Mouse (Mus musculus): ENCODE measurements around the gene Dtx2. TPM values are rescaled to one million over a fixed set of nuclear protein-coding genes. Genes with fewer than 3 reads are reported as not detected.

Gene Dtx2
- polyA plus RNA-seq, 1 experiment from 2014 or later, result 29.9 TPM

DNA sequence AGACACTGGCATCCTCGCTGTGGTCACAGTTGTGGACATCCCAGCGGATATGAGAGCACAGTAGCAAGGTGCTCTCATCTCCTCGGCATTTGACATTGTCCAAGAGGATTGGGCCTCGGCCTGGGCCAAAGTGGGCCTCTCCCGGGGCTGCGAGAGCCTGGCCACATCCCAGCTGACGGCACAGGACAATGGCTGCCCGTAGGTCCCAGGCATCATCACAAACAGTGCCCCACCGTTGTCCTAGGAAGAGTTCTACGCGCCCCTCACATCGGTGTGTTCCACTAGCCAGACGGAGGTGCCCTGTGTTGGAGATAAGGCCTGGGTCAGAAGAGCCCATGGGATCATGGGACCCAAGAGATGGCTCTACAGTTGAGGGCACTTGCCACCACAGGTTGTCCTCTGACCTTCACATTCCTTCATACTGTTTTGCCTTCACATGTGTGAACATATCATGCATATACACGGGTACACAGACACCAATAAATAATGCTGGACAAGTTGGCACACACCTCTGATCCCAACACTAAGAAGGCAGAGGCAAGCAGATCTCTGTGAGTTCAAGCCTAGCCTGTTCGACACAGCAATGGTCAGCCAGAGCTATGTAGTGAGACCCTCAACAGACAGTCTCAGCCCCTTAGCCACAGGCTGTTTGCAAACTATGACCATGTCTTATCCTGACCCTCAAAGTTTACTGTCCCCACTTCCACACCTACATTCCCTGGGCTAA is 33.5 kb upstream of the Dtx2 start:
- H3K9ac ChIP-seq, result no peak overlapping the region
- no peaks in the 10 kb centered on the region for H3K27me3 ChIP-seq
- no peak overlapping the region for H3K4me3 ChIP-seq (replicated peaks)
- peaks cover 47% of the 10 kb centered on the region for H3K4me1 ChIP-seq
- WGBS, result 96% methylated on average over 15 of the region's 15 CpGs
- H3K4me2 ChIP-seq, result peak overlapping the region; percentile 96
- H3K27ac ChIP-seq, result peak overlapping the region; percentile 97; the same call in 1 of the 2 replicates
- no peaks in the 10 kb centered on the region for H3K9me3 ChIP-seq (replicated peaks)
- no peak for ATAC-seq (replicated peaks; ENCODE audit: low FRiP score)
- no peaks in the 10 kb centered on the region for H3K36me3 ChIP-seq

DNA sequence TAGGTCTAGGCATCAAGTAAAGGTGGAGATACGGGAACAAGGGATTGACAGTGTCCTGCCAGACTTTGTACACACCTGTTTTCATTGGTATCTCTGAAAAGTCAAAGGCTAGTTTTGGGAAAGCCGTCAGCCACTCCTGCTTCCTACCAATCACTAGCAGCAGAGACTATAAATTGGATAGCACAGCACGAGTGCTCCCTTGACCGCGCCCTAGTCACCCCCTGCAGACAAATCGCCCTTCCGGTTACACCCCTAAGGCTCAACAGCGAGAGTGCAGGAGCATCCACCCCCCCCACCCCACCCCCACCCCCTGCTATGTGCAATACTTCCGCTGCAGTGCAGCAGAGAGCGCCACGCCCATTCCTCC is 32.5 kb upstream of the Dtx2 start:
- peak overlapping the region; percentile 96 for H3K4me2 ChIP-seq
- no peaks in the 10 kb centered on the region for H3K27me3 ChIP-seq
- no peaks in the 10 kb centered on the region for H3K9me3 ChIP-seq (replicated peaks)
- H3K4me3 ChIP-seq (replicated peaks), result peak overlapping the region; percentile 64
- under 1% methylated on average over 11 of the region's 11 CpGs for WGBS
- peak overlapping the region; percentile 15 for H3K9ac ChIP-seq
- no peaks in the 10 kb centered on the region for H3K36me3 ChIP-seq
- peak; percentile 75 for ATAC-seq (replicated peaks; ENCODE audit: low FRiP score)
- peak overlapping the region; percentile 97 for H3K27ac ChIP-seq
- peaks cover 40% of the 10 kb centered on the region for H3K4me1 ChIP-seq

DNA sequence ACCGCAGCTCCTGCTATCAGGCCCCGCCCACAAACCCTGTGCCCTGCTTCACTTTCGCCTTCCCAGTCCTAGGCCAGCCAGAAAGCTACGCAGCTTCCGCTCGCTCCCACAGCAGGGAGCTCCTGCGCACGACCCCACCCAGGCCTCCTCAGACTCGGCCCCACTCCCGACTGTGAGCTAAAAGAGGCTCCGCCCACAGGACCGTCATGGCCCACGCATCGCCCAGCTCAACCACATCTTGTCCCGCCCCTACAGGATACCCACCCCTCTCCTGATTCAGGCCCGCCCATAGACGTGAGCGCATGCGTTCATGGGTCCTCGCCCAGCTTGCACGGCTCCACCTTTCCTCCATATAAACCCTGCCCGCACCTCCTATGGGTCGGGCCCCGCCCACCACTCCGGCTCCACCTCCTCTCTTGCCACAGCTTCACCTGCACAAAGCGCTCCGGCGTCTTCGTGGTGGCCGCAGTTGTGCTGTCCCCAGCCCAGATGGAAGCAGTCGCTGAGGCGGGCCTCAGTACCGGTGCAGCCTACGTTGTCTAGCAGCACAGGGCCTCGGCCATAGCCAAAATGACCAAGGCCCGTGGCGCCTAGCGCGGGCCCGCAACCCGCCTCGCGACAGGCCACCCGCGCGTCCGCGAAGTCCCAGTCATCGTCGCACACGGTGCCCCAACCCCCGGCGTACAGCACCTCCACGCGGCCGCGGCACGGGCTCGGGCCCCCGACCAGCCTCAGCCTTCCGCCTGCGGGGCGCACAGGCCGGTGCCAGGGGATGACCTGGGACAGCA is 31.9 kb upstream of the Dtx2 start:
- Histone ChIP-seq H3K4me3 (replicated peaks) (peak overlapping the region; percentile 64), H3K9me3 (replicated peaks) (no peaks in the 10 kb centered on the region), H3K9ac (peak overlapping the region; percentile 91), H3K36me3 (no peaks in the 10 kb centered on the region), H3K27me3 (no peaks in the 10 kb centered on the region), H3K4me2 (peak overlapping the region; percentile 96), H3K27ac (peak overlapping the region; percentile 97), H3K4me1 (peaks cover 37% of the 10 kb centered on the region)
- ATAC-seq (replicated peaks; ENCODE audit: low FRiP score), result peak; percentile 96
- under 1% methylated on average over 60 of the region's 64 CpGs for WGBS

- Histone ChIP-seq H3K9me3 (replicated peaks) (no peaks in the 10 kb centered on the region), H3K36me3 (no peaks in the 10 kb centered on the region), H3K4me3 (replicated peaks) (peak overlapping the region; percentile 64), H3K4me2 (peak overlapping the region; percentile 96), H3K9ac (peak overlapping the region; percentile 91), H3K4me1 (peaks cover 33% of the 10 kb centered on the region), H3K27me3 (no peaks in the 10 kb centered on the region), H3K27ac (peak overlapping the region; percentile 97)
- 4% methylated on average over 6 of the region's 6 CpGs for WGBS
- no peak for ATAC-seq (replicated peaks; ENCODE audit: low FRiP score)
Observed at GRCm38 (mm10) chr5:135963280-135963627, 31.3 kb upstream of the Dtx2 start.

GRCm38 (mm10) chr5:135965501-135965930 is 29.1 kb upstream of the Dtx2 start:
- no peak for ATAC-seq (replicated peaks; ENCODE audit: low FRiP score)

GRCm38 (mm10) chr5:135966866-135967265 is 27.7 kb upstream of the Dtx2 start:
- Histone ChIP-seq H3K36me3 (no peaks in the 10 kb centered on the region), H3K27me3 (no peaks in the 10 kb centered on the region), H3K27ac (no peak overlapping the region), H3K9me3 (replicated peaks) (no peaks in the 10 kb centered on the region), H3K4me2 (no peak overlapping the region), H3K4me1 (peaks cover 18% of the 10 kb centered on the region), H3K4me3 (replicated peaks) (no peak overlapping the region), H3K9ac (no peak overlapping the region)
- 65% methylated on average over 9 of the region's 9 CpGs for WGBS
- ATAC-seq (replicated peaks; ENCODE audit: low FRiP score), result no peak

More at GRCm38 (mm10) chr5:135965501-135965930, 29.1 kb upstream of the Dtx2 start:
- no peak overlapping the region; the same call in 1 of the 2 replicates for H3K9ac ChIP-seq
- H3K36me3 ChIP-seq, result no peaks in the 10 kb centered on the region
- no peaks in the 10 kb centered on the region for H3K27me3 ChIP-seq
- peak overlapping the region; percentile 32 for H3K4me3 ChIP-seq (replicated peaks)
- H3K9me3 ChIP-seq (replicated peaks), result no peaks in the 10 kb centered on the region
- peak overlapping the region; percentile 72 for H3K27ac ChIP-seq
- peaks cover 29% of the 10 kb centered on the region for H3K4me1 ChIP-seq
- WGBS, result 7% methylated on average over 24 of the region's 24 CpGs
- H3K4me2 ChIP-seq, result peak overlapping the region; percentile 61

DNA sequence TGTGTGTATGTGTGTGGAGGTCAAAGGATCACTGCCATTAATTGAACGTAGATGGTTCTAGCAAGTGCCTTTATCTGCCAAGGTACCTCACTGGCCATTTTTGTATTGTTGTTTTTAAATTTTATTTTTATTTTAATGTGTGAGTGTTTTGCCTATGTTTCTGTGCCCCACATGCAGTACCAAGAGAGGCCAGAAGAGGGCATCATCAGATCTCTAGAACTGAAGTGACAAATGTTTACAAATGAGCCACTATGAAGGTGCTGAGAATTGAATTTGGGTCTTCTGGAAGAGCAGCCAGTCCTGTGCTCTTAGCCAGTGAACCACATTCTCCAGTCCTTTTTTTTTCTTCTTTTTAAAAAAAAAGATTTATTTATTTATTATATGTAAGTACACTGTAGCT is 25.8 kb upstream of the Dtx2 start:
- no peak for ATAC-seq (replicated peaks; ENCODE audit: low FRiP score)
- Histone ChIP-seq H3K4me1 (peaks cover 11% of the 10 kb centered on the region), H3K27me3 (no peaks in the 10 kb centered on the region), H3K27ac (no peak overlapping the region), H3K9ac (no peak overlapping the region), H3K36me3 (no peaks in the 10 kb centered on the region), H3K4me2 (no peak overlapping the region), H3K9me3 (replicated peaks) (no peaks in the 10 kb centered on the region), H3K4me3 (replicated peaks) (no peak overlapping the region)
- WGBS, result 70% methylated on average over 1 of the region's 1 CpGs

DNA sequence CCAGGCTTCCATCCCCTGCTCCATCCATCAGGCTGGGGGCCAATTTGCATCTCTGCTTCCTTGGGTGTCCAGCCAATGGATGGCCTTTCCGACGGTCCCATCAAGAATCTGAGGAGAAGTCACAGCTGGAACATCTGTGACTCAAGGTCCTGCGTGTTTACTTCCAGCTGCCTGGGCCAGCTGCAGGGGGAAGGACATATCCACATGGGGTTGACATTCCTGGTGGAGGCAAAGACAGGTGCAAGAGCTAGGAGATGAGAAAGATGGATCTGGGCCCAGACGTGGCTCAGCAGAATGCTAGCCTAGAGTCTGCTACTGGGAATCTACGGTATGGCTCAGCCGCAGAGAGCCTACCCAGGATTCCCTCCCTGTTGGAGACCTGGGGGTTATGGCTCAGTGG is 24.4 kb upstream of the Dtx2 start:
- ATAC-seq (replicated peaks; ENCODE audit: low FRiP score), result no peak
- H3K4me3 ChIP-seq (replicated peaks), result no peak overlapping the region
- 73% methylated on average over 6 of the region's 6 CpGs for WGBS
- H3K4me1 ChIP-seq, result peaks cover 11% of the 10 kb centered on the region
- H3K27me3 ChIP-seq, result no peaks in the 10 kb centered on the region
- H3K27ac ChIP-seq, result no peak overlapping the region
- H3K4me2 ChIP-seq, result no peak overlapping the region
- H3K36me3 ChIP-seq, result no peaks in the 10 kb centered on the region
- no peaks in the 10 kb centered on the region for H3K9me3 ChIP-seq (replicated peaks)
- no peak overlapping the region for H3K9ac ChIP-seq

- ATAC-seq (replicated peaks; ENCODE audit: low FRiP score), result no peak
- Histone ChIP-seq H3K27me3 (no peaks in the 10 kb centered on the region), H3K9me3 (replicated peaks) (no peaks in the 10 kb centered on the region), H3K4me3 (replicated peaks) (no peak overlapping the region), H3K9ac (no peak overlapping the region), H3K4me1 (peaks cover 4% of the 10 kb centered on the region; the same call in 1 of the 2 replicates), H3K27ac (no peak overlapping the region), H3K4me2 (no peak overlapping the region), H3K36me3 (no peaks in the 10 kb centered on the region)
- WGBS, result 88% methylated on average over 7 of the region's 7 CpGs
Observed at GRCm38 (mm10) chr5:135971876-135972275, 22.7 kb upstream of the Dtx2 start.

GRCm38 (mm10) chr5:135974365-135974764 is 20.2 kb upstream of the Dtx2 start, which contains the start of gene Ssc4d:
Ssc4d (minus strand) TSS chr5:135974531.
- no peaks in the 10 kb centered on the region for H3K27me3 ChIP-seq
- peaks cover 4% of the 10 kb centered on the region; the same call in 1 of the 2 replicates for H3K4me1 ChIP-seq
- H3K36me3 ChIP-seq, result no peaks in the 10 kb centered on the region
- H3K4me2 ChIP-seq, result peak within 1 kb of the TSS; percentile 54
- peak within 1 kb of the TSS; percentile 19 for H3K9ac ChIP-seq
- no peaks in the 10 kb centered on the region for H3K9me3 ChIP-seq (replicated peaks)
- ATAC-seq (replicated peaks; ENCODE audit: low FRiP score), result peak; percentile 61
- peak within 1 kb of the TSS; percentile 20; the same call in 1 of the 2 replicates for H3K27ac ChIP-seq
- 9% methylated on average over 9 of the region's 9 CpGs for WGBS
- peak within 1 kb of the TSS; percentile 37 for H3K4me3 ChIP-seq (replicated peaks)

- Histone ChIP-seq H3K9ac (no peak overlapping the region), H3K27ac (no peak overlapping the region), H3K9me3 (replicated peaks) (no peaks in the 10 kb centered on the region), H3K4me1 (peaks cover 4% of the 10 kb centered on the region; the same call in 1 of the 2 replicates), H3K27me3 (no peaks in the 10 kb centered on the region), H3K36me3 (no peaks in the 10 kb centered on the region), H3K4me3 (replicated peaks) (no peak overlapping the region), H3K4me2 (no peak overlapping the region)
- 91% methylated on average over 8 of the region's 8 CpGs for WGBS
- no peak for ATAC-seq (replicated peaks; ENCODE audit: low FRiP score)
Observed at GRCm38 (mm10) chr5:135975893-135976668, 18.5 kb upstream of the Dtx2 start.

Data from kidney, embryonic 15.5 days (tissue).